Mouse (Mus musculus): ENCODE data around the gene Gm5148. TPM values are rescaled to one million over a fixed set of nuclear protein-coding genes. Genes with fewer than 3 reads are reported as not detected.

Gm5148 gene
- polyA plus RNA-seq, 1 experiment from 2014 or later: 5.6 TPM

DNA sequence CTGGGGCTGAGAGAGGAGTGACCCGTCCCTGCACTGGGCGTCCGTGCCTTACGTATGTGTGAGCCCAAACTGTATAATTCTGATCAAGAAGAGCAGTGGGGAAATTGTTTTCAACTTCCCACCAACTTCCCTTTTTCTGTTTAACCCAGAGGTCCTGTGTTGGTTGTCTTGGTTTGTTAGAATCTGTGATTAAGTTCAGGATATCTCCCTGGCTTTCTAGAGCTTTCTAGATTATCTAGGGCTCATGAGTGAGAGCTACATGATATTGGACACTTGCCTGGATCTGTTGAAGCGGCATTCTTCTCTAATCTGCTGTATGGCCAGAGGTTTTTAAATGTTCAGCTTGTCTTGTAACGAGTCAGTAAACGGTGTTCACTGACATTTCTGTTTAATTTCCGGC is 30.7 kb downstream of the Gm5148 start:
- Histone ChIP-seq H3K4me3 (ENCODE audit: low read depth, low read length) (no peak overlapping the region), H3K4me2 (ENCODE audit: low read depth, severe bottlenecking) (no peak overlapping the region), H3K36me3 (ENCODE audit: control insufficient read depth, insufficient read depth, low read length) (no peaks in the 10 kb centered on the region), H3K4me1 (ENCODE audit: control insufficient read depth, insufficient read depth, low read length) (no peaks in the 10 kb centered on the region), H3K9me3 (ENCODE audit: control insufficient read depth, low read length) (no peaks in the 10 kb centered on the region), H3K27ac (replicated peaks; ENCODE audit: low read depth, low read length) (no peak overlapping the region), H3K9ac (ENCODE audit: low read length) (no peak overlapping the region), H3K27me3 (ENCODE audit: control insufficient read depth, insufficient read depth, low read length) (no peaks in the 10 kb centered on the region)
- no peak for ATAC-seq (ENCODE audit: insufficient number of reproducible peaks, low FRiP score, low TSS enrichment, low read depth)
- no peak for DNase-seq (ENCODE audit: low spot score)
- 86% methylated on average over 8 of the region's 8 CpGs for WGBS

DNA sequence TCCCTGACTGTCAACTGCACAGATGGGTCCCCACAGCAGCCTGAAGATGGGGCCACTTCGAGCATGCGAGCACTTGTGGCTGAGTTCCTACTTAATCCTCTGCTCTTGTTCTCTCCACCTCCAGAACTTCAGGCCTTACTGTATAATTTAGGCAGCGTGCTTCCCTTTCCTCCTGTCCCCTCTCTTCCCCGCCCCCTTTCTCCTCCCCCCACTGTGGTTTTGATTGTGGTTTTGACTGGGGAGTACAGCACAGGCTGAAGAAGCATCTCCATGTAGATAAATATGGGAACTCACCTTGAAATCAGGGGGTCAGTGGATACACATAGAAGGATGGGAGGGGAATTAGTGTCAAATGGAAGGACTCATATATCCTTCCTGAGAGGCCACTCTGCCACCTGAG is 31.3 kb downstream of the Gm5148 start:
- H3K9ac ChIP-seq (ENCODE audit: low read length): no peak overlapping the region
- no peak overlapping the region for H3K4me2 ChIP-seq (ENCODE audit: low read depth, severe bottlenecking)
- H3K4me1 ChIP-seq (ENCODE audit: control insufficient read depth, insufficient read depth, low read length): no peaks in the 10 kb centered on the region
- no peak overlapping the region for H3K4me3 ChIP-seq (ENCODE audit: low read depth, low read length)
- no peak for ATAC-seq (ENCODE audit: insufficient number of reproducible peaks, low FRiP score, low TSS enrichment, low read depth)
- no peak overlapping the region for H3K27ac ChIP-seq (replicated peaks; ENCODE audit: low read depth, low read length)
- H3K9me3 ChIP-seq (ENCODE audit: control insufficient read depth, low read length): no peaks in the 10 kb centered on the region
- no peak for DNase-seq (ENCODE audit: low spot score)
- WGBS: 88% methylated on average over 4 of the region's 4 CpGs
- no peaks in the 10 kb centered on the region for H3K27me3 ChIP-seq (ENCODE audit: control insufficient read depth, insufficient read depth, low read length)
- no peaks in the 10 kb centered on the region for H3K36me3 ChIP-seq (ENCODE audit: control insufficient read depth, insufficient read depth, low read length)

DNA sequence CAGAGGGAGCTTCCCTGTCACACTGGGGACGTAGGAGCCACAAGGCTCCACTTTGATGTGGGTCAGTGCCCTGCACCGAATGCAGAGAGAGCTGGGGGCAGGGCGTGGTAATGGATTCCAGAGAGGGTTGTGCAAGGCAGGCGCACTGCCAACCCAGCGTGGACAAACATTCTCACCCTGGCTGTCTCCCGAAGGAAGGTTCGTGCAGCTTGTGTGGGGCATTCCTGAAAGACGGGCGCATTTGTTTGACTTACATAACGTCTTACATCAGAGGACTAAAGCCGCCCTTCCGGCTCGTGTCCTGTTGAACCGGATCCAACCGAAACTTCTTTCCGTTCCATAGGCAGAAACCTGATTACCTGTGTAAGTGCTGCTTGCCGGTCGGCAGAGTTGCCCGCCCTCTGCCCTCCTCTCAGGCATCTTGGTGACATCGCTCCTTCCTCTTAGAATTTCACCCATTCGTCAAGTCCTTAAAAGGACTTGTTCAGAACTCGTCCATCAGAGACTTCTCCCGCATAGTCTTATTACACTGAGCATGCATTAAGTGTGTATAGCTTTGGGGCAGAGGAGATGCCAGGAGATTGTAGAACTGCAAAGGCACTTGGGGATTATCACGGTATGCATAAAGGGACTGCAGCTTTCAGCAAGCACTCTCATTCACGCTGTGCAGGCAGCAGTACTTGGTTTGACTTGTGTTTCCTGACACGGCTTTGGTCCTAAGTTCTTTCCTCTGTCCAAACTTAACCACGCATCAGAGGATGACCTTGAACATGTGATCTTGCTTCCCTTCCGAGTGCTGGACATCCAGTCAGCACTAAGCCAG is 36.9 kb downstream of the Gm5148 start:
- Histone ChIP-seq H3K36me3 (ENCODE audit: control insufficient read depth, insufficient read depth, low read length) (no peaks in the 10 kb centered on the region), H3K4me3 (ENCODE audit: low read depth, low read length) (peak overlapping the region; percentile 14), H3K4me2 (ENCODE audit: low read depth, severe bottlenecking) (peak overlapping the region; percentile 48), H3K4me1 (ENCODE audit: control insufficient read depth, insufficient read depth, low read length) (peaks cover 7% of the 10 kb centered on the region; the same call in 1 of the 2 replicates), H3K9me3 (ENCODE audit: control insufficient read depth, low read length) (no peaks in the 10 kb centered on the region), H3K9ac (ENCODE audit: low read length) (no peak overlapping the region), H3K27me3 (ENCODE audit: control insufficient read depth, insufficient read depth, low read length) (no peaks in the 10 kb centered on the region), H3K27ac (replicated peaks; ENCODE audit: low read depth, low read length) (no peak overlapping the region)
- DNase-seq (ENCODE audit: low spot score) (peak; percentile 51), ATAC-seq (ENCODE audit: insufficient number of reproducible peaks, low FRiP score, low TSS enrichment, low read depth) (no peak)
- 26% methylated on average over 28 of the region's 28 CpGs for WGBS

DNA sequence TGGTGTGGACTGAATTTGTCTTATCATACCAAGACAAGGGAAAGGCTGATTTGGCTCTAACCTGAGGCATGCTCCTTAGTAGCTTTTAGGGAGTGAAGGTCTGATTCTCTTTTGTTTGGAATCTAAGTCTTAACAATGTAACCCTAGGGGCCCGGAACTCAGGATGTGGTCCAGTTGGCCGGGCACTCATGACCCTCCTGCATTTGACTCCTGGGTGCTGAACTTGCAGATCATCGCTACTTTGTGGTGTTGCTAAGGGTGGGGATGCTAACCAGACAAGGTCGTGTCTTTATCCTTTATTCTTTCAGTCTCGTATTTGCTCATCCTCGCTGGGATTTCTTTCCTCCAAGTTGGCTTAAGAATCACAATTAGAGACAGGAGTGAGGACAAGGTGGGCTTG is 37.5 kb downstream of the Gm5148 start:
- Histone ChIP-seq H3K4me3 (ENCODE audit: low read depth, low read length) (peak overlapping the region; percentile 14), H3K9me3 (ENCODE audit: control insufficient read depth, low read length) (no peaks in the 10 kb centered on the region), H3K27me3 (ENCODE audit: control insufficient read depth, insufficient read depth, low read length) (no peaks in the 10 kb centered on the region), H3K9ac (ENCODE audit: low read length) (no peak overlapping the region), H3K4me1 (ENCODE audit: control insufficient read depth, insufficient read depth, low read length) (peaks cover 7% of the 10 kb centered on the region; the same call in 1 of the 2 replicates), H3K36me3 (ENCODE audit: control insufficient read depth, insufficient read depth, low read length) (no peaks in the 10 kb centered on the region), H3K27ac (replicated peaks; ENCODE audit: low read depth, low read length) (no peak overlapping the region), H3K4me2 (ENCODE audit: low read depth, severe bottlenecking) (peak overlapping the region; percentile 48)
- WGBS: 27% methylated on average over 6 of the region's 6 CpGs
- DNase-seq (ENCODE audit: low spot score) (no peak), ATAC-seq (ENCODE audit: insufficient number of reproducible peaks, low FRiP score, low TSS enrichment, low read depth) (no peak)

DNA sequence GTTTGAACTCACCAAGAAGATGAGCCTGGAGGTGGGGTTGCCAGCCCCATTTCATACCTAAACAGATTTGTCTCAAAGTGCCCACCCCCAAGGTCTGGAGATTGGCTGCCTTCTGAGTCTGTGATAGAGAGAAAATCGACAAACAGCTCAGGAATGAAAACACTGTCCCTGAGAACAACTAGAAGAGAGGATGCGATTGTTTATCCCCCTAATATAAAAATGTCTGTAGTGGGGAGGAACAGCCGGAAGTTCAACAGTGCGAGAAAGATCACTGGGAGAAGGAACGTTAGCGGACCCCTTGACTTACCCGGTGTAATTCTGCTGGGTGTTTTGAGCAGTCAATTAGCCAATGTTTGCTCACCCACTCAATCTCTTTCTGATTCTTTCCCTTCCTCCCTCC is 38.1 kb downstream of the Gm5148 start:
- H3K27ac ChIP-seq (replicated peaks; ENCODE audit: low read depth, low read length): no peak overlapping the region
- ATAC-seq (ENCODE audit: insufficient number of reproducible peaks, low FRiP score, low TSS enrichment, low read depth) (no peak), DNase-seq (ENCODE audit: low spot score) (no peak)
- H3K4me2 ChIP-seq (ENCODE audit: low read depth, severe bottlenecking): no peak overlapping the region
- no peak overlapping the region for H3K4me3 ChIP-seq (ENCODE audit: low read depth, low read length)
- H3K9me3 ChIP-seq (ENCODE audit: control insufficient read depth, low read length): no peaks in the 10 kb centered on the region
- no peak overlapping the region for H3K9ac ChIP-seq (ENCODE audit: low read length)
- no peaks in the 10 kb centered on the region for H3K27me3 ChIP-seq (ENCODE audit: control insufficient read depth, insufficient read depth, low read length)
- no peaks in the 10 kb centered on the region for H3K36me3 ChIP-seq (ENCODE audit: control insufficient read depth, insufficient read depth, low read length)
- H3K4me1 ChIP-seq (ENCODE audit: control insufficient read depth, insufficient read depth, low read length): peaks cover 7% of the 10 kb centered on the region; the same call in 1 of the 2 replicates
- WGBS: 46% methylated on average over 7 of the region's 7 CpGs

DNA sequence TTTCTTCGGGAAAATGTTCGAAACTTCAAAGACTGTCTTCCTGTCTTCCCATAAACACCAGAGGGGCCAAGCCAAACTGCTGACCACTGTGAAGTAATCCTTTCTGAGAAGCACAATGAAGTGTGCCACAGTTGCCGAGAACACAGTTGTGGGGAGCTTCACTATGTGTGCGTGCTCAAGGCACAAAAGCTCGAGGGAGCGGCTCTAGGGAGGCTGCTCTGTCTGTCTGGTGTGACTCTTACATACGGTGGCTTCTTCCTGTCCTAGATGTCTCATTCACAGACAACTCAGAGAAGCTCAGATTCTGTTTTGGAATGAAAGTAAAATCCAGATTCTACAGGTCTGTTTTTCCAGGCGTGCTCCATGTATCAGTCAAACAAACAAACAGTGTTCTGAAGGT is 48.0 kb downstream of the Gm5148 start:
- H3K9me3 ChIP-seq (ENCODE audit: control insufficient read depth, low read length): no peaks in the 10 kb centered on the region
- no peaks in the 10 kb centered on the region for H3K36me3 ChIP-seq (ENCODE audit: control insufficient read depth, insufficient read depth, low read length)
- H3K9ac ChIP-seq (ENCODE audit: low read length): no peak overlapping the region
- no peak overlapping the region for H3K4me3 ChIP-seq (ENCODE audit: low read depth, low read length)
- ATAC-seq (ENCODE audit: insufficient number of reproducible peaks, low FRiP score, low TSS enrichment, low read depth) (no peak), DNase-seq (ENCODE audit: low spot score) (no peak)
- peaks cover 10% of the 10 kb centered on the region; the same call in 1 of the 2 replicates for H3K4me1 ChIP-seq (ENCODE audit: control insufficient read depth, insufficient read depth, low read length)
- no peaks in the 10 kb centered on the region for H3K27me3 ChIP-seq (ENCODE audit: control insufficient read depth, insufficient read depth, low read length)
- WGBS: 81% methylated on average over 8 of the region's 8 CpGs
- H3K4me2 ChIP-seq (ENCODE audit: low read depth, severe bottlenecking): no peak overlapping the region
- no peak overlapping the region for H3K27ac ChIP-seq (replicated peaks; ENCODE audit: low read depth, low read length)

DNA sequence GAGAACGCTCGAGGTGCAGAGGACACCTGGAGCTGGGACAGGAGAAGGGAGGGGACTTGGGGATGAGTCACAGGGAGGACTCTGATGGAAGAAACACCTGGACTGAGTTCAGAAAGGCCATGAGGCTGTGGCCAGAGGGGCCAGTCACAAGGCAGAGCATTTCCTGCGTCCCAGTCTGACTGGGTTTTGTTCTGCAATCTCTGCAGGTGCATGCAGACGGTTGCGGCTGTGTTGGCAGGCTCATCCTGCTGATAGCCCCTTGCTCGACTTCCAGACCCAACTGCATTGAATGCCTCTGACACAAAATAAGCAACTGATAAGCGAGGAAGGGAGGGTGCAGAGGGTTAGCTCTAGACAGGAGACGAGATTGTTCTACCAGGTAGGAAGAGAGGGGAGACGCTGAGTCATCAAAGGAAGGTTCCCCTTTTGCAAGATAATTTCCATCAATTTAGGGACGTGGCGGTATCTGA is 49.2 kb downstream of the Gm5148 start:
- no peak overlapping the region for H3K4me2 ChIP-seq (ENCODE audit: low read depth, severe bottlenecking)
- H3K9me3 ChIP-seq (ENCODE audit: control insufficient read depth, low read length): no peaks in the 10 kb centered on the region
- ATAC-seq (ENCODE audit: insufficient number of reproducible peaks, low FRiP score, low TSS enrichment, low read depth): no peak
- H3K4me3 ChIP-seq (ENCODE audit: low read depth, low read length): no peak overlapping the region
- DNase-seq (ENCODE audit: low spot score): no peak
- peaks cover 10% of the 10 kb centered on the region; the same call in 1 of the 2 replicates for H3K4me1 ChIP-seq (ENCODE audit: control insufficient read depth, insufficient read depth, low read length)
- no peak overlapping the region for H3K9ac ChIP-seq (ENCODE audit: low read length)
- H3K27ac ChIP-seq (replicated peaks; ENCODE audit: low read depth, low read length): no peak overlapping the region
- WGBS: 81% methylated on average over 11 of the region's 11 CpGs
- H3K36me3 ChIP-seq (ENCODE audit: control insufficient read depth, insufficient read depth, low read length): no peaks in the 10 kb centered on the region
- no peaks in the 10 kb centered on the region for H3K27me3 ChIP-seq (ENCODE audit: control insufficient read depth, insufficient read depth, low read length)

DNA sequence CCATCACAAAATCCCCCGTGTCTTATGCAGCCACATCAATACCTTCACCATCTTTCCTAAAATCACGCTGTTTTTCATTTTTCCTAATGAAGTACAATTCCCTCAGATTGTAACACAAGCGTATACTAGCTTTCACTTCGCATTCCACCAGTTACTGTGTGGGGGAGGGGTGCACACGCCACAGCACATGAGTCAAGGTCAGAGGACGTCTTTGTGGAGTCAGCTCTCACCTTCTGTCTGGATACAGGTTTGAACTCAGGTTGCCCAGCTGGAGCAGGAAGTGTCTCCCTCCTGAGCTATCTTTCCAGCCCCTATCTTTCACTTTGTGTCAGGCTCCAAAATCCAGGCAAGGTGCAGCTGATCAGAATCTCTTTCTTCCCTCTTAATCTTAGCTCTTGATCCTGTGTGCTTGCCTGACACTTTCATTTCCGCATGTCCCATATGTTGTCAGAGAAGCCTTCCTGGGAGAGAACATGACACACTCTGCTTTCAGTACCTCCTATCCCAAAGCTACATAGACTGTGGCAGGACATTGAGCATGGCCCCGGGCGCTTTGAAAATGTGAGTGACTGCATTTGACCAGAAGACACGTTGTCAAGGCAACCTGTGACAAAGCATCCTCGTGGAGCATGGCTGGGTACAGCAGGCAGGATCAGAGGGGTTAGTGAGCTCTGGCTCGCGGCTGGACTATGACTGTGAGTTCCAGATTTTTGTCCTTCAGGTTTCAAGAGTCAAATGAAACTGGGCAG is 50.6 kb downstream of the Gm5148 start:
- Histone ChIP-seq H3K4me1 (ENCODE audit: control insufficient read depth, insufficient read depth, low read length) (peaks cover 10% of the 10 kb centered on the region; the same call in 1 of the 2 replicates), H3K9me3 (ENCODE audit: control insufficient read depth, low read length) (peaks cover 8% of the 10 kb centered on the region; the same call in 1 of the 2 replicates), H3K4me2 (ENCODE audit: low read depth, severe bottlenecking) (no peak overlapping the region), H3K27me3 (ENCODE audit: control insufficient read depth, insufficient read depth, low read length) (no peaks in the 10 kb centered on the region), H3K36me3 (ENCODE audit: control insufficient read depth, insufficient read depth, low read length) (no peaks in the 10 kb centered on the region), H3K4me3 (ENCODE audit: low read depth, low read length) (no peak overlapping the region), H3K27ac (replicated peaks; ENCODE audit: low read depth, low read length) (no peak overlapping the region), H3K9ac (ENCODE audit: low read length) (no peak overlapping the region)
- ATAC-seq (ENCODE audit: insufficient number of reproducible peaks, low FRiP score, low TSS enrichment, low read depth) (no peak), DNase-seq (ENCODE audit: low spot score) (no peak)
- 66% methylated on average over 13 of the region's 13 CpGs for WGBS

Data from limb, embryonic 11.5 days (tissue).